Mouse (Mus musculus): ENCODE measurements at regions not wholly inside any gene's neighbourhood (a gene's known extent, or its start where the extent isn't known, plus 50 kb on each side); places are given as distances from the start of the nearest gene placed in this dataset.

DNA sequence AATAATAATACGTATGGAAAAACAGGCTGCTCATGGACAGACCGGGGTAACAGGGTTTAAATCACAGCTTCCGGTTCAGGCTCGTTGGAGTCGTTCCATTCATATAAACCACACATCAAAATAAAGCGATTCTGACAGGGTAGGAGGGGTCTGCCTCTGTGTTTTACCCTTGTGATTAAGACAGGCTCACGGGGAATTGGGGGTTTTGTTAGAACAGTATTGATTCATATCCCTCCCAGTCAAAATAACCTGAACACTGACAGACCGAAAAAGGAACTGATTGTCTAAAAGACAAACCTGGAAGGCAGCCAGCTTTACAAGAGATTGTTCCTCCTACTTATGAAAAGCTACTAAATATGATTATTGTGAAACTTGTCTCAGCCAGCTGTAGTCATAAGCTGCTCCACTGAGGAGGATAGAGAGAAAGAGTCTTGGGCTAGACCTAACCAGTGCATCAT, 174.5 kb downstream of the Setd4 start:
- H3K9me3 ChIP-seq = no peaks in the 10 kb centered on the region
- peaks cover 7% of the 10 kb centered on the region; the same call in 1 of the 2 replicates for H3K27me3 ChIP-seq
- no peak overlapping the region for H3K27ac ChIP-seq
- H3K4me3 ChIP-seq = no peak overlapping the region
- no peaks in the 10 kb centered on the region for H3K4me1 ChIP-seq
- no peak for ATAC-seq (ENCODE audit: low FRiP score, low read depth)
- no peak overlapping the region for H3K4me2 ChIP-seq (replicated peaks)
- H3K36me3 ChIP-seq = no peaks in the 10 kb centered on the region
- WGBS = 68% methylated on average over 8 of the region's 8 CpGs
- no peak overlapping the region for H3K9ac ChIP-seq

DNA sequence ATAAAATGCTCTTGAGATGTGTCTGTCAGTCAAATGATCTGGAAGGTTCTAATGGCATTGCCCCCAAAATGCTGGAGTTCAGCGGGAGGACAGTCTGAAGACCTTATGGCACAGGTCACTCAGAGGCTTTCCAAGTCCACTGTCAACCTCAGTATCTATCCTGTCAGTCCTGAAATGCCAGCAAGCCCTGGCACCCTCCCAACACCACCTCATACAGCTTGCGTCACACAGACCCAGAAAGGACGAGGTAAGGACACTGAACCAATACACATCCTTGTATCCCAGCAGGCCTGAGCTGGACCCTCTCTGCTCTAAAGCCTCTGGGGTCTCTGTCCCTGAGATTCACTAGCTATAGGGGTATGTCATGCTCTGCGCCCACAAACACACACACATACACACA, 176.6 kb downstream of the Setd4 start:
- Histone ChIP-seq H3K4me2 (replicated peaks) (no peak overlapping the region), H3K4me1 (peaks cover 14% of the 10 kb centered on the region), H3K27ac (no peak overlapping the region), H3K27me3 (peaks cover 18% of the 10 kb centered on the region; the same call in 1 of the 2 replicates), H3K36me3 (no peaks in the 10 kb centered on the region), H3K9me3 (no peaks in the 10 kb centered on the region), H3K4me3 (no peak overlapping the region), H3K9ac (no peak overlapping the region)
- ATAC-seq (ENCODE audit: low FRiP score, low read depth) = no peak
- 88% methylated on average over 4 of the region's 4 CpGs for WGBS

DNA sequence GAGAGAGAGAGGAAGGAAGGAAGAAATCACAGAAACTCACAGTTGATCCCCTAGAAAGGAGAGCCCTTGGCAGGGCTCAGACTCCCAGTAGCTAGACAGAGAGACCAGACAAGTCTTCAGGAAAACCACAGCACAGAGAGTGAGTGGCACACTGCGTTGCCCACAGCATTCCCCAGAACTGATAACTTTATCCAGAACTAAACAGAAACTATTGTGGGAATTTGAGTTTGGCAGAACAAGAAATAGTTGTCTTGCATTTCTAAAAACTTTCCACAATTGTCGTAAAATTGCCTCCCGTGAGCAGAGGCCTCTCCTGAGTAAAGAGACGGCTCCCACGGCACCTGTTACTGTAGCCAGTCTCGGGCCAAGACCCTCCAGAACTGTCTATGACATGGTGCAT, 178.1 kb downstream of the Setd4 start:
- Histone ChIP-seq H3K36me3 (no peaks in the 10 kb centered on the region), H3K9ac (no peak overlapping the region), H3K4me2 (replicated peaks) (no peak overlapping the region), H3K9me3 (no peaks in the 10 kb centered on the region), H3K27me3 (peaks cover 21% of the 10 kb centered on the region; the same call in 1 of the 2 replicates), H3K4me1 (peaks cover 17% of the 10 kb centered on the region), H3K4me3 (no peak overlapping the region), H3K27ac (no peak overlapping the region)
- ATAC-seq (ENCODE audit: low FRiP score, low read depth) = no peak
- WGBS = 56% methylated on average over 6 of the region's 6 CpGs

- Histone ChIP-seq H3K4me1 (peaks cover 17% of the 10 kb centered on the region), H3K9ac (no peak overlapping the region), H3K4me2 (replicated peaks) (peak overlapping the region; percentile 36), H3K27ac (no peak overlapping the region), H3K9me3 (no peaks in the 10 kb centered on the region), H3K4me3 (no peak overlapping the region), H3K27me3 (peaks cover 24% of the 10 kb centered on the region), H3K36me3 (no peaks in the 10 kb centered on the region)
- no peak for ATAC-seq (ENCODE audit: low FRiP score, low read depth)
- WGBS = 20% methylated on average over 13 of the region's 13 CpGs
Observed at GRCm38 (mm10) chr16:93423174-93423573, 180.7 kb downstream of the Setd4 start.

- Histone ChIP-seq H3K9me3 (no peaks in the 10 kb centered on the region), H3K36me3 (no peaks in the 10 kb centered on the region), H3K27me3 (peaks cover 24% of the 10 kb centered on the region), H3K4me1 (peaks cover 17% of the 10 kb centered on the region), H3K9ac (no peak overlapping the region), H3K27ac (no peak overlapping the region), H3K4me3 (no peak overlapping the region), H3K4me2 (replicated peaks) (no peak overlapping the region)
- 53% methylated on average over 13 of the region's 13 CpGs for WGBS
- ATAC-seq (ENCODE audit: low FRiP score, low read depth) = no peak
Observed at GRCm38 (mm10) chr16:93422221-93422620, 181.6 kb downstream of the Setd4 start.

DNA sequence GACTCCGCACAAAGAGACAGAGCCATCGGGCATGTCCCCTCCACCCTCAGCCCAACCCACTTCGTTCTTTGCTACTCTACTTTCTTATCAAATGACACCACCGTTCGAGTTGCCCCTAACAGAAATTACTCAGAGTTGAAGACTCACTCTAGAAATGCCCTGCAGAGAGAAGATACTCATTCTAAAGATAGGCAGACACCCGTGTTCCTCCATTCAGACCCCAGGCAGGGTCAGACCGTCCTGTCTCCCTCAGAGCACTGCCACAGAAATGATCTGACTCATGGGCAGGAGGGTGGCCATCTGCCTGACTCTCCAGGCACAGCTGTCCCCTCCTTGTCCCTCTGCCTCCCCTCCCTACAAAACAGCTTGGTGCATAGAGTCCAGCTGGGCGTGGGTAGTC, 185.6 kb downstream of the Setd4 start:
- Histone ChIP-seq H3K27me3 (peaks cover 9% of the 10 kb centered on the region), H3K27ac (no peak overlapping the region), H3K9ac (no peak overlapping the region), H3K36me3 (no peaks in the 10 kb centered on the region), H3K4me3 (no peak overlapping the region), H3K4me2 (replicated peaks) (no peak overlapping the region), H3K9me3 (no peaks in the 10 kb centered on the region), H3K4me1 (peaks cover 11% of the 10 kb centered on the region)
- WGBS = 85% methylated on average over 8 of the region's 8 CpGs
- ATAC-seq (ENCODE audit: low FRiP score, low read depth) = no peak

DNA sequence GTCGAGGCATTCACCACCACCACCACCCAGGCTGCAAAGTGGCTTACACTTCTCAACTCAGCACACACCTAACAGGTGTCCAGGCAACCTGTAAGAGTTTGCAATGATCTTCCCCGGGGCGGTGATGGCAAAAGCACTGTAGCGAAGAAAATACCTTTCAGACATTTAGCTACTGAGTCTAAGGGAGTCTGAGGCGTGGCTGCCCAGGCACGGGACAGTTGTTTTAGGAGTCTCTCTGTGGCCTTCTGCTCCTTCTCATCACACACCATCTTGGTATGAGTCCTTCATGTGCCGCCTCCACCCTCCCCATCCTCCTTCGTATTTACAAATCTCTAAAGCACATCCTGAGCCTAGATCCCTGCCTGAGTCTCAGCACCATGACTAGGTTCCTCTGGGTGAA, 186.0 kb downstream of the Setd4 start:
- Histone ChIP-seq H3K4me1 (peaks cover 7% of the 10 kb centered on the region), H3K4me3 (no peak overlapping the region), H3K4me2 (replicated peaks) (no peak overlapping the region), H3K27ac (no peak overlapping the region), H3K9me3 (no peaks in the 10 kb centered on the region), H3K36me3 (no peaks in the 10 kb centered on the region), H3K9ac (no peak overlapping the region), H3K27me3 (peaks cover 8% of the 10 kb centered on the region)
- WGBS = 84% methylated on average over 8 of the region's 8 CpGs
- ATAC-seq (ENCODE audit: low FRiP score, low read depth) = no peak

- H3K4me1 ChIP-seq = no peaks in the 10 kb centered on the region
- no peak overlapping the region for H3K9ac ChIP-seq
- peaks cover 40% of the 10 kb centered on the region for H3K27me3 ChIP-seq
- peaks cover 4% of the 10 kb centered on the region; the same call in 1 of the 2 replicates for H3K9me3 ChIP-seq
- no peak overlapping the region for H3K27ac ChIP-seq
- ATAC-seq (ENCODE audit: low FRiP score, low read depth) = no peak
- H3K4me3 ChIP-seq = no peak overlapping the region
- no peaks in the 10 kb centered on the region for H3K36me3 ChIP-seq
- no peak overlapping the region for H3K4me2 ChIP-seq (replicated peaks)
- WGBS = 20% methylated on average over 16 of the region's 16 CpGs
Observed at GRCm38 (mm10) chr16:93392024-93392675, 211.7 kb downstream of the Setd4 start.

- Histone ChIP-seq H3K27me3 (peaks cover 19% of the 10 kb centered on the region), H3K4me1 (0 out of 2 replicates have a peak, but pooled peaks cover 3% of the 10 kb centered on the region), H3K36me3 (no peaks in the 10 kb centered on the region), H3K27ac (peak overlapping the region; percentile 33; the same call in 1 of the 2 replicates), H3K9ac (no peak overlapping the region), H3K4me2 (replicated peaks) (no peak overlapping the region), H3K4me3 (no peak overlapping the region), H3K9me3 (peaks cover 4% of the 10 kb centered on the region; the same call in 1 of the 2 replicates)
- ATAC-seq (ENCODE audit: low FRiP score, low read depth) = 0 out of 2 replicates have a peak, but pooled peaks have one; percentile 44
- 70% methylated on average over 11 of the region's 11 CpGs for WGBS
Observed at GRCm38 (mm10) chr16:93387578-93388116, 216.2 kb downstream of the Setd4 start.

GRCm38 (mm10) chr16:93384039-93384537, 219.8 kb downstream of the Setd4 start:
- no peaks in the 10 kb centered on the region for H3K9me3 ChIP-seq
- H3K36me3 ChIP-seq = no peaks in the 10 kb centered on the region
- ATAC-seq (ENCODE audit: low FRiP score, low read depth) = no peak
- peaks cover 3% of the 10 kb centered on the region; the same call in 1 of the 2 replicates for H3K27me3 ChIP-seq
- H3K4me1 ChIP-seq = peaks cover 28% of the 10 kb centered on the region
- no peak overlapping the region for H3K27ac ChIP-seq
- no peak overlapping the region for H3K9ac ChIP-seq
- H3K4me2 ChIP-seq (replicated peaks) = no peak overlapping the region
- 69% methylated on average over 8 of the region's 8 CpGs for WGBS
- no peak overlapping the region for H3K4me3 ChIP-seq

- 94% methylated on average over 3 of the region's 3 CpGs for WGBS
- Histone ChIP-seq H3K4me1 (peaks cover 28% of the 10 kb centered on the region), H3K27me3 (peaks cover 3% of the 10 kb centered on the region; the same call in 1 of the 2 replicates), H3K4me2 (replicated peaks) (no peak overlapping the region), H3K36me3 (no peaks in the 10 kb centered on the region), H3K9ac (no peak overlapping the region), H3K9me3 (no peaks in the 10 kb centered on the region), H3K4me3 (no peak overlapping the region), H3K27ac (no peak overlapping the region)
- ATAC-seq (ENCODE audit: low FRiP score, low read depth) = no peak
Observed at GRCm38 (mm10) chr16:93382945-93383344, 220.9 kb downstream of the Setd4 start.

GRCm38 (mm10) chr16:93380717-93381671, 222.9 kb downstream of the Setd4 start:
- Histone ChIP-seq H3K36me3 (no peaks in the 10 kb centered on the region), H3K4me1 (peaks cover 25% of the 10 kb centered on the region), H3K4me3 (no peak overlapping the region), H3K27me3 (peaks cover 3% of the 10 kb centered on the region; the same call in 1 of the 2 replicates), H3K9me3 (no peaks in the 10 kb centered on the region), H3K27ac (peak overlapping the region; percentile 67; the same call in 1 of the 2 replicates), H3K9ac (no peak overlapping the region), H3K4me2 (replicated peaks) (no peak overlapping the region)
- 62% methylated on average over 13 of the region's 13 CpGs for WGBS
- ATAC-seq (ENCODE audit: low FRiP score, low read depth) = no peak
